Mouse (Mus musculus): ENCODE data around the gene Vps9d1. TPM values are rescaled to one million over a fixed set of nuclear protein-coding genes. Genes with fewer than 3 reads are reported as not detected.
"Not testable (repeated sequence)": the region's sequence is repeated elsewhere in the genome, so short reads cannot be mapped to it uniquely, and the experiment has no call there.

Vps9d1 gene
- total and polyA plus RNA-seq, 2 experiments from 2014 or later = 16.1 to 32.7 TPM

DNA sequence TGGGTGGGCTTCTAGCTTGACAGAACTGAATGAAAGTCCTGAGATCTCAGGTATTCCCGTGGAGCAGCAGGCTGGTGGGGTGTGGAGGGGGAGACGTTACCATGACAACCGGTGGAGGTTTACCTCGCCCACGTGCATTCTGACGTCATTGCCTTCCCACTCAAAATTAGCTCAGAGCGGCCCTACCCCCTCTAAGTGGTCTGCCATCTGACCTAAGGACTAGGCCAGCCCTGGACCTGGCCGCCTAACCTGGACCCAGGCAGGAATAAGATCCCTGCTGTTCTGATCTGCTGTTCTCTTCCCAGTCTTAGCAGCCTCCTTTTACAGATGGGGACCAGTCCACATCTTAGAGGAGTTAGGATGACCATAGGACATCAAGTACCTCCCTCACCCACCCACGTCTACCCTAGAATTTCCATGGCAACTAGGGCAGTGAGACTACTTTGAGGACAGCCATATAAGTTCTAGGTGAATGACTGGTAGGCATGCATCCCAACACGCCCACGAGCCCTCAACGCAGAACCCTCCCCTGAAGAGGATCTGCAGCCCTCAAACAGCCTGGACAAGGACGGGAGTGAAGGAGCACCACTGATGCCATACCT lies 19.1 kb downstream of the Vps9d1 start:
- ATAC-seq (ENCODE audit: insufficient read depth, low read depth) (no peak), DNase-seq (ENCODE audit: low spot score) (no peak)
- WGBS = 29% methylated on average over 13 of the region's 13 CpGs
- peaks cover 10% of the 10 kb centered on the region for H3K4me1 ChIP-seq (ENCODE audit: control insufficient read depth, insufficient read depth)
- peak overlapping the region; percentile 61 for H3K4me3 ChIP-seq (ENCODE audit: low read depth, low read length)
- H3K9me3 ChIP-seq (replicated peaks; ENCODE audit: control insufficient read depth, low read length) = no peaks in the 10 kb centered on the region
- H3K27me3 ChIP-seq (ENCODE audit: control insufficient read depth, insufficient read depth, low read length) = 0 out of 2 replicates have a peak, but pooled peaks cover 3% of the 10 kb centered on the region
- TF ChIP-seq CTCF (IDR thresholded peaks at IDR 0.05; ENCODE audit: low read depth) (no peak), EP300 (IDR thresholded peaks at IDR 0.05; ENCODE audit: low read depth) (no peak)
- H3K9ac ChIP-seq (replicated peaks; ENCODE audit: low read depth, low read length) = peak overlapping the region; percentile 58
- H3K27ac ChIP-seq (ENCODE audit: low read depth) = no peak overlapping the region
- H3K36me3 ChIP-seq (replicated peaks; ENCODE audit: control insufficient read depth, insufficient read depth, low read length) = no peaks in the 10 kb centered on the region
- peak overlapping the region; percentile 96 for H3K4me2 ChIP-seq (ENCODE audit: low read depth, low read length)

DNA sequence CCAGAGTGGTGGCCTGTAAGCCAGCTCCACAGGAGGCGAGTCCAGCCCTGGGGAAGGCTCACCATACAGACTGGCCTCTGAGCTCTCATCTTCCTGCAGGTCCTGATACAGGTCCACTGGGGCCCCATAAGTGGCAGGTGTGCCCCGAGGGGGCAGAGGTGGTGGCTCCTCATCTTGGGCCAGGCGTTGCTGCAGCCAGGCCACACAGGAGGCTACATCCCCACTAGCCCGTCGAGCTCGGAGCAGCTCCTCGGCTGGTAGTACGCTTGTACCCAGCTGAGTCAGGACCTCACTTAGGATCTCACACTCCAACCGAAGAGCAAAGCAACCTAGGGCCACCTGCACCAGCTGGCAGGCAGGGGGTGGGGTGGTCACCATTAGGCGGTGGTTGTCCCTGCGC lies 20.4 kb downstream of the Vps9d1 start:
- ATAC-seq (ENCODE audit: insufficient read depth, low read depth) = no peak
- 0 out of 2 replicates have a peak, but pooled peaks cover 7% of the 10 kb centered on the region for H3K36me3 ChIP-seq (replicated peaks; ENCODE audit: control insufficient read depth, insufficient read depth, low read length)
- no peak overlapping the region for H3K4me3 ChIP-seq (ENCODE audit: low read depth, low read length)
- WGBS = 75% methylated on average over 11 of the region's 11 CpGs
- H3K9ac ChIP-seq (replicated peaks; ENCODE audit: low read depth, low read length) = no peak overlapping the region
- no peaks in the 10 kb centered on the region for H3K9me3 ChIP-seq (replicated peaks; ENCODE audit: control insufficient read depth, low read length)
- no peak for TF ChIP-seq EP300 (IDR thresholded peaks at IDR 0.05; ENCODE audit: low read depth)
- TF ChIP-seq CTCF (IDR thresholded peaks at IDR 0.05; ENCODE audit: low read depth) = no peak
- H3K27ac ChIP-seq (ENCODE audit: low read depth) = no peak overlapping the region
- no peak for DNase-seq (ENCODE audit: low spot score)
- H3K4me1 ChIP-seq (ENCODE audit: control insufficient read depth, insufficient read depth) = peaks cover 10% of the 10 kb centered on the region
- H3K27me3 ChIP-seq (ENCODE audit: control insufficient read depth, insufficient read depth, low read length) = 0 out of 2 replicates have a peak, but pooled peaks cover 3% of the 10 kb centered on the region
- H3K4me2 ChIP-seq (ENCODE audit: low read depth, low read length) = no peak overlapping the region

DNA sequence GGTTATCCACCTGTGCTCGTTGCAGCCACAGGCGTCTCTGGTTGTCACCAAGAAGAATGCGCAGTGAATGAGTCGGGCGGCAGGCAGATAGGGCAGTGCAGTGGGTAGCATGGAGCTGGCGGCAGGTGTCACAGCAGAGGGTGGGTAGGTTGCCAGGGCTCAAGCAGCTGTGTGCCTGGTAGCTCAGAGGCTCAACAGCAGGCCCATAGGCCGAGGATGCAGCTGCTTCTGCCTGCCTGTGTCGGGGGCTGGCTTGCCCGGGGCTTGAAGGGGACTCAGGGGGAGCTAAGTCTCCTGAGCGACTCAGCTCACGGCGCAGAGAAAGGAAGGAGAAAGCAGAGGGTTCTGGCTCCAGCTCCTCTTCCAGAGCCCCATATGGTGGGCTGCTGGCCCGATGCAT lies 20.8 kb downstream of the Vps9d1 start:
- Histone ChIP-seq H3K4me2 (ENCODE audit: low read depth, low read length) (no peak overlapping the region), H3K36me3 (replicated peaks; ENCODE audit: control insufficient read depth, insufficient read depth, low read length) (peaks cover 12% of the 10 kb centered on the region; the same call in 1 of the 2 replicates), H3K9me3 (replicated peaks; ENCODE audit: control insufficient read depth, low read length) (no peaks in the 10 kb centered on the region), H3K9ac (replicated peaks; ENCODE audit: low read depth, low read length) (no peak overlapping the region), H3K27me3 (ENCODE audit: control insufficient read depth, insufficient read depth, low read length) (0 out of 2 replicates have a peak, but pooled peaks cover 3% of the 10 kb centered on the region), H3K27ac (ENCODE audit: low read depth) (no peak overlapping the region), H3K4me1 (ENCODE audit: control insufficient read depth, insufficient read depth) (peaks cover 10% of the 10 kb centered on the region), H3K4me3 (ENCODE audit: low read depth, low read length) (no peak overlapping the region)
- DNase-seq (ENCODE audit: low spot score) = no peak
- WGBS = 64% methylated on average over 13 of the region's 13 CpGs
- ATAC-seq (ENCODE audit: insufficient read depth, low read depth) = no peak
- no peak for TF ChIP-seq EP300 (IDR thresholded peaks at IDR 0.05; ENCODE audit: low read depth)
- TF ChIP-seq CTCF (IDR thresholded peaks at IDR 0.05; ENCODE audit: low read depth) = no peak

DNA sequence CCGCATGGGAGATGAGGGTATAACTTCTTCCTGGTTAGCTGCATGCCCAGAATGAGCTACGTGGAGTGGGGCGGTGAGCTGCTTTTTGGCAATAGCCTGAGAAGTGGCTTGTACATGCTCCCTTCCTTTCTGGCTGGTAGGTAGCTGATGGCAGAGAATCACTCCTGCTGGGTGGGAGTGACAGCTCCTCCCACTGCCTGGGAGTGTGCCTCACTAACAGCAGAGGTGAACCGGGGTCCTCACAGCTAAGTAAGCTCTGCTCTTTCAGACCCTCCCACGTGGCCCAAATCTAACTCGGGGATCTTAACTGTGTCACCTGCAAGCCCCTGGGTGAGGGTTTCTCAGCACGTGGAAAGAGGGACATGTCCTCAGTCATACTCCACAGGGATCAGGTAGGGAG lies 21.6 kb downstream of the Vps9d1 start:
- H3K4me1 ChIP-seq (ENCODE audit: control insufficient read depth, insufficient read depth) = peaks cover 10% of the 10 kb centered on the region
- WGBS = 36% methylated on average over 7 of the region's 7 CpGs
- no peaks in the 10 kb centered on the region for H3K9me3 ChIP-seq (replicated peaks; ENCODE audit: control insufficient read depth, low read length)
- no peak overlapping the region for H3K4me2 ChIP-seq (ENCODE audit: low read depth, low read length)
- TF ChIP-seq CTCF (IDR thresholded peaks at IDR 0.05; ENCODE audit: low read depth) (no peak), EP300 (IDR thresholded peaks at IDR 0.05; ENCODE audit: low read depth) (no peak)
- ATAC-seq (ENCODE audit: insufficient read depth, low read depth) = no peak
- no peak overlapping the region for H3K27ac ChIP-seq (ENCODE audit: low read depth)
- H3K27me3 ChIP-seq (ENCODE audit: control insufficient read depth, insufficient read depth, low read length) = 0 out of 2 replicates have a peak, but pooled peaks cover 3% of the 10 kb centered on the region
- no peak overlapping the region for H3K4me3 ChIP-seq (ENCODE audit: low read depth, low read length)
- no peak for DNase-seq (ENCODE audit: low spot score)
- H3K9ac ChIP-seq (replicated peaks; ENCODE audit: low read depth, low read length) = no peak overlapping the region
- peaks cover 19% of the 10 kb centered on the region for H3K36me3 ChIP-seq (replicated peaks; ENCODE audit: control insufficient read depth, insufficient read depth, low read length)

DNA sequence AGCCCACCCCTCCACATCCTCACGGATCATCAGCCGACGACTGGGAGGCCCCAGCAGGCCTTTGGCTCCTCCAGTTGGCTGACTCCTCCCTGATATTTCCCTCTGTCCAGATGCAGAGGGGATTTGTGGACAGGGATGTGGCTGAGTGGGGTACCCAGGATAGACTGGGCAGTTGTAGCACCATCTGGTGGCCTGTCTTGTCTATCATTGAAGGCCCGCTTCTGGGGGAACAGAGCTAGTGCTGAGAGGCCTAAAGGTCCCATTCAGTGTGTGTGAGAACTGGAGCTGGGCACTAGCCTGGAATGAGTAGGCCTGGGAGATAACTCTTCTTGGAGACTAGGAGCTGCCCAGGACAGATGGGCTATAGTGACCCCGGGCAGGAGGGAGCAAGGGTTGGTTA lies 22.4 kb downstream of the Vps9d1 start:
- 55% methylated on average over 5 of the region's 5 CpGs for WGBS
- TF ChIP-seq CTCF (IDR thresholded peaks at IDR 0.05; ENCODE audit: low read depth) (peak; percentile 34), EP300 (IDR thresholded peaks at IDR 0.05; ENCODE audit: low read depth) (no peak)
- 0 out of 2 replicates have a peak, but pooled peaks cover 3% of the 10 kb centered on the region for H3K27me3 ChIP-seq (ENCODE audit: control insufficient read depth, insufficient read depth, low read length)
- H3K9ac ChIP-seq (replicated peaks; ENCODE audit: low read depth, low read length) = no peak overlapping the region
- no peak overlapping the region for H3K27ac ChIP-seq (ENCODE audit: low read depth)
- H3K4me3 ChIP-seq (ENCODE audit: low read depth, low read length) = no peak overlapping the region
- H3K4me2 ChIP-seq (ENCODE audit: low read depth, low read length) = no peak overlapping the region
- H3K36me3 ChIP-seq (replicated peaks; ENCODE audit: control insufficient read depth, insufficient read depth, low read length) = peaks cover 27% of the 10 kb centered on the region
- no peaks in the 10 kb centered on the region for H3K9me3 ChIP-seq (replicated peaks; ENCODE audit: control insufficient read depth, low read length)
- DNase-seq (ENCODE audit: low spot score) (no peak), ATAC-seq (ENCODE audit: insufficient read depth, low read depth) (no peak)
- H3K4me1 ChIP-seq (ENCODE audit: control insufficient read depth, insufficient read depth) = peaks cover 10% of the 10 kb centered on the region

DNA sequence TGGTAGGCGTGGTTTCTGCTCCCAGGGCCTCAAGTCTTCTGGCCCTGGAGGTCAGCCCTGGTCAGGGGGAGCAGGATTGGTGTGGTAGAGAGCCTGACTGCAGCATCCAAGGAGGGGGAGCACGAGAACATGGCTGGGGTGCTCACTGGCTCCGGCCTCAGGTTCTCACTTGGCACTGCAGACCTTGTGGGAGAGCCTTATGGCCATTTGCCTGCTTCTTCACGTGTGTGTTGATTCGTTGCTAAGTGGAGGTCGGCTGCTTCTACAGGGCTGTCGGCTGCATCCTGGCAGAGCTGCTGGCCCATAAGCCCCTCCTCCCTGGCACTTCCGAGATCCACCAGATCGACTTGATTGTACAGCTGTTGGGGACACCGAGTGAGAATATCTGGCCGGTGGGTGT lies 23.8 kb downstream of the Vps9d1 start:
- H3K27ac ChIP-seq (ENCODE audit: low read depth); H3K4me3 ChIP-seq (ENCODE audit: low read depth, low read length); H3K9ac ChIP-seq (replicated peaks; ENCODE audit: low read depth, low read length); DNase-seq (ENCODE audit: low spot score); ATAC-seq (ENCODE audit: insufficient read depth, low read depth); H3K4me1 ChIP-seq (ENCODE audit: control insufficient read depth, insufficient read depth); H3K27me3 ChIP-seq (ENCODE audit: control insufficient read depth, insufficient read depth, low read length); H3K9me3 ChIP-seq (replicated peaks; ENCODE audit: control insufficient read depth, low read length); H3K4me2 ChIP-seq (ENCODE audit: low read depth, low read length): not testable (repeated sequence)
- peaks cover 27% of the 10 kb centered on the region for H3K36me3 ChIP-seq (replicated peaks; ENCODE audit: control insufficient read depth, insufficient read depth, low read length)
- 81% methylated on average over 10 of the region's 11 CpGs for WGBS

Measured in heart, postnatal 0 days (tissue).